Mouse (Mus musculus): ENCODE measurements around the gene Sparcl1.

Sparcl1 gene

GRCm38 (mm10) chr5:104110171-104110920 is 3.2 kb downstream of the Sparcl1 start:
- in situ Hi-C loops (cut with MboI, MseI): no loop called here

- in situ Hi-C loops (cut with MboI, MseI): no loop called here
Observed at GRCm38 (mm10) chr5:104109516-104109915, 4.0 kb downstream of the Sparcl1 start.

GRCm38 (mm10) chr5:104108879-104109369 is 4.6 kb downstream of the Sparcl1 start:
- in situ Hi-C loops (cut with MboI, MseI): no loop called here

GRCm38 (mm10) chr5:104108127-104108875 is 5.2 kb downstream of the Sparcl1 start:
- in situ Hi-C loops (cut with MboI, MseI): no loop called here

- in situ Hi-C loops (cut with MboI, MseI): no loop called here
Observed at GRCm38 (mm10) chr5:104104111-104104510, 9.4 kb downstream of the Sparcl1 start.

GRCm38 (mm10) chr5:104103171-104103570 is 10.4 kb downstream of the Sparcl1 start:
- in situ Hi-C loops (cut with MboI, MseI): no loop called here

- in situ Hi-C loops (cut with MboI, MseI): no loop called here
Observed at GRCm38 (mm10) chr5:104101678-104102531, 11.6 kb downstream of the Sparcl1 start.

GRCm38 (mm10) chr5:104096078-104096938 is 17.2 kb downstream of the Sparcl1 start:
- in situ Hi-C loops (cut with MboI, MseI): no loop called here

- in situ Hi-C loops (cut with MboI, MseI): no loop called here
Observed at GRCm38 (mm10) chr5:104095416-104096077, 18.0 kb downstream of the Sparcl1 start.

GRCm38 (mm10) chr5:104089751-104090150 is 23.8 kb downstream of the Sparcl1 start:
- in situ Hi-C loops (cut with MboI, MseI): loop anchor here (10.0 kb wide), 1 partner anchor 245 kb away; no protein-coding TSS in a partner anchor

GRCm38 (mm10) chr5:104085366-104085765 is 28.2 kb downstream of the Sparcl1 start:
- in situ Hi-C loops (cut with MboI, MseI): loop anchor here (10.0 kb wide), 1 partner anchor 249 kb away; no protein-coding TSS in a partner anchor

GRCm38 (mm10) chr5:104080736-104081135 is 32.8 kb downstream of the Sparcl1 start:
- in situ Hi-C loops (cut with MboI, MseI): loop anchor here (10.0 kb wide), 1 partner anchor 254 kb away; no protein-coding TSS in a partner anchor

GRCm38 (mm10) chr5:104077508-104077907 is 36.0 kb downstream of the Sparcl1 start, which contains the start of gene Gm17660:
Gm17660 (minus strand) TSS chr5:104077608.
- in situ Hi-C loops (cut with MboI, MseI): no loop called here

- in situ Hi-C loops (cut with MboI, MseI): no loop called here
Observed at GRCm38 (mm10) chr5:104076361-104076760, 37.2 kb downstream of the Sparcl1 start.

GRCm38 (mm10) chr5:104074388-104074787 is 39.1 kb downstream of the Sparcl1 start:
- in situ Hi-C loops (cut with MboI, MseI): no loop called here

- in situ Hi-C loops (cut with MboI, MseI): no loop called here
Observed at GRCm38 (mm10) chr5:104073602-104074001, 39.9 kb downstream of the Sparcl1 start.

GRCm38 (mm10) chr5:104072272-104072886 is 41.2 kb downstream of the Sparcl1 start:
- in situ Hi-C loops (cut with MboI, MseI): no loop called here

GRCm38 (mm10) chr5:104071048-104071447 is 42.5 kb downstream of the Sparcl1 start:
- in situ Hi-C loops (cut with MboI, MseI): no loop called here

GRCm38 (mm10) chr5:104068751-104069150 is 44.8 kb downstream of the Sparcl1 start:
- in situ Hi-C loops (cut with MboI, MseI): no loop called here
